ENCODE assay signal across 9 mouse cellular contexts in genomic region chr4:154466305-154466704, GRCm38 (mm10).
DNase-seq lines count a peak whose midpoint lies in the region; ATAC-seq lines count a peak whose summit lies in the region.
"Had no signal": no experiment of that assay in that cellular context is flagged by ENCODE, and none has a peak within 500 bp of the region (broad histone marks: within the 10 kb centered on the region; RNA-seq: fewer than 3 reads in every experiment).

No protein-coding gene starts in this region.

- H3K27ac ChIP-seq in midbrain, embryonic 10.5 days (replicated peaks) = no peak overlapping the region
- no peak overlapping the region for H3K27ac ChIP-seq in midbrain, embryonic 16.5 days (ENCODE audit: low read length)
- no peak overlapping the region for H3K27ac ChIP-seq in forebrain, embryonic 16.5 days (ENCODE audit: low read length)

- no peak overlapping the region for H3K4me3 ChIP-seq in midbrain, embryonic 10.5 days
- H3K4me3 ChIP-seq in midbrain, embryonic 16.5 days (ENCODE audit: low read depth, low read length) = no peak overlapping the region
- no peak overlapping the region for H3K4me3 ChIP-seq in forebrain, embryonic 16.5 days (replicated peaks; ENCODE audit: low read length)

- H3K4me2 ChIP-seq in midbrain, embryonic 16.5 days (ENCODE audit: low read length) = no peak overlapping the region
- H3K4me2 ChIP-seq in forebrain, embryonic 16.5 days (ENCODE audit: low read length) = no peak overlapping the region

- H3K9me3 ChIP-seq in midbrain, embryonic 10.5 days (replicated peaks) = no peaks in the 10 kb centered on the region
- H3K9me3 ChIP-seq in midbrain, embryonic 16.5 days (replicated peaks; ENCODE audit: control insufficient read depth, low read length, poor library complexity, severe bottlenecking) = no peaks in the 10 kb centered on the region
- no peaks in the 10 kb centered on the region for H3K9me3 ChIP-seq in forebrain, embryonic 16.5 days (ENCODE audit: control insufficient read depth, low read length)

- peaks cover 100% of the 10 kb centered on the region for H3K27me3 ChIP-seq in midbrain, embryonic 10.5 days (ENCODE audit: low read depth, poor library complexity, severe bottlenecking)
- H3K27me3 ChIP-seq in midbrain, embryonic 16.5 days (ENCODE audit: control insufficient read depth, insufficient read depth, low read depth, low read length) = peaks cover 36% of the 10 kb centered on the region
- no peaks in the 10 kb centered on the region for H3K27me3 ChIP-seq in forebrain, embryonic 16.5 days (replicated peaks; ENCODE audit: control insufficient read depth, insufficient read depth, low read length)

- no peak overlapping the region for H3K9ac ChIP-seq in midbrain, embryonic 16.5 days (ENCODE audit: low read depth, low read length)
- no peak overlapping the region for H3K9ac ChIP-seq in forebrain, embryonic 16.5 days (replicated peaks; ENCODE audit: low read depth, low read length)

- H3K36me3 ChIP-seq in midbrain, embryonic 10.5 days = no peaks in the 10 kb centered on the region
- no peaks in the 10 kb centered on the region for H3K36me3 ChIP-seq in midbrain, embryonic 16.5 days (ENCODE audit: control insufficient read depth, insufficient read depth, low read length)
- no peaks in the 10 kb centered on the region for H3K36me3 ChIP-seq in forebrain, embryonic 16.5 days (ENCODE audit: control insufficient read depth, insufficient read depth)

- H3K4me1 ChIP-seq in midbrain, embryonic 10.5 days = peaks cover 48% of the 10 kb centered on the region
- peaks cover 7% of the 10 kb centered on the region for H3K4me1 ChIP-seq in midbrain, embryonic 16.5 days (ENCODE audit: control insufficient read depth, insufficient read depth, low read length)
- H3K4me1 ChIP-seq in forebrain, embryonic 16.5 days (replicated peaks; ENCODE audit: control insufficient read depth, insufficient read depth, low read length) = peaks cover 10% of the 10 kb centered on the region

- ATAC-seq in midbrain, embryonic 16.5 days = no peak
- no peak for ATAC-seq in forebrain, embryonic 16.5 days

- 35% methylated on average over 5 of the region's 5 CpGs for WGBS in midbrain, embryonic 10.5 days
- WGBS in midbrain, embryonic 16.5 days = 45% methylated on average over 5 of the region's 5 CpGs
- 53% methylated on average over 5 of the region's 5 CpGs for WGBS in forebrain, embryonic 16.5 days

- peak; percentile 47 to 48 for DNase-seq in adrenal gland, postnatal 36 days
- no peak for DNase-seq in adrenal gland, adult 8-10 months
- peak; percentile 50 for DNase-seq in midbrain, embryonic 10.5 days (ENCODE audit: low spot score)
- DNase-seq in embryo, embryonic 11 days = peak; percentile 71
- peak; percentile 61 for DNase-seq in retina, embryonic 14.5 days (ENCODE audit: low spot score)
- DNase-seq in cerebellum, postnatal 4 days (ENCODE audit: low spot score in 2 of 2) = no peak
- DNase-seq: right cerebral cortex, postnatal 25 days had no signal

Comparison
In these comparisons a context has a peak if more than half of its experiments do, and no peak if none do; other contexts are left out.
1. DNase-seq: peak in adrenal gland, postnatal 36 days (2 of 2), midbrain, embryonic 10.5 days (single experiment), embryo, embryonic 11 days (single experiment) and retina, embryonic 14.5 days (single experiment); none in adrenal gland, adult 8-10 months (single experiment) and cerebellum, postnatal 4 days (0 of 2).